Mouse (Mus musculus): Measurements from ENCODE around the gene Olfr993.

Gene Olfr993

GRCm38 (mm10) chr2:85414777-85415176, at the start of gene Olfr993:
TSS of gene Olfr993 (minus strand) at chr2:85414877.
- DNase-seq (ENCODE audit: extremely low read depth, insufficient read length, low spot score), result no peak

- DNase-seq (ENCODE audit: extremely low read depth, insufficient read length, low spot score), result no peak
Measured at GRCm38 (mm10) chr2:85443539-85443938, 28.9 kb upstream of the Olfr993 start, which contains the start of gene Olfr995. TSS of gene Olfr995 (minus strand) at chr2:85443639.

- no peak for DNase-seq (ENCODE audit: extremely low read depth, insufficient read length, low spot score)
Measured at GRCm38 (mm10) chr2:85442546-85442945, 27.9 kb upstream of the Olfr993 start.

DNA sequence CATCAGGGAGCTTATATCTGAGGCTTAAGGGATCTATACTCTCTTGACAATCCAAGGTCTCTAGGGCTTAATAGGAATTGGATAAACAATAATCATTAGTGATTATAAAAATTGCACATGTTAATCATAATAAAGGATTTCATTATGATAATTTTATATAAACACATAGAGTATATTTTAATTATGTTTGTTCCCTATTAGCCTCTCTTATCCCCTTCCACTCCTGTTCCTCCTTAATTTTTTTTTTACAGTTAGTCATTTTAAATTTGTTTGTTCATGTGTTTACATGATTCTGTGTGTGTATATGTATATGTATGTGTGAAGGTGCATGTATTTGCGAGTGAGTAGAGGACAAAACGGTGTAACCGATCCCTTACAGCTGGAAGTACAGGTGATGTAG, 21.7 kb upstream of the Olfr993 start, which contains the start of gene Olfr994:
Olfr994 (minus strand) TSS at position 101 of the 400 bp plus-strand sequence.
- no peak for DNase-seq (ENCODE audit: extremely low read depth, insufficient read length, low spot score)

DNA sequence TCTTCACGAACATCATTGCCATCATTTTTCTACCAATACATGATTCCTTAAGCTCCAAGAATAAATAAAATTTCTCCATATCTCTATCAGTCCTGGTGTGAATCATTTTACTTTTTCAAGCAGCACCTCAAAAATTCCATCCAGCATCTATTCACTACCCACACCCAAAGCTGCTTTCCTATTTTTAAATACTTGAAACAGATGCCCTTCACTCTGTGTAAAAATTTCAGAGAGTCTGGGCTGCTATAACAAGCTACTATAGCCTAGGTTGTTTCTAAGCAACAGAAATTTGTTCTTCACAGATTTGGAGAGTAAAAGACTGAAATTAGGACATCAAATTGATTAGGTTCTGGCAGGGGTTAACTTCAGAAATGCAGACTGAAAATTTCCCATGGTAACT, 11.2 kb upstream of the Olfr993 start:
- no peak for DNase-seq (ENCODE audit: extremely low read depth, insufficient read length, low spot score)

DNA sequence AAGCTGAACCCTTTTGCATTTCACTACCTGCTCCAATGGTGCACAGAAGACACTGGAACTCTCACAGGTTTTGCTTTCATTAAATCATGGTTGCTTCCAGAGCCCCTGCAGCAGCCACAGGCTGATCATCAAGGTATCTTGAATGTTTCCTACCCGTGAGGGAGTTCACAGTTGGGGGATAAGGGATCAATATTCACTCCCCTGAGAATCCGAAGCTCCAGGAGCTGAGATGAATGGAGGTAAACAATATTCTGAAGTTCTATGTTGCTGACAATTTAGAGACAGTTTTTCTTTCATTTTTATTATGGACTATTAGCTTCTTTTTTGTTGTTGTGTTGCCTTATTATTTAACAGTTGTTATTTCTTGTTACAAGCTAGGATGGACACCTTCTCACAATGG, 5.3 kb downstream of the Olfr993 start, which contains the start of gene Olfr992:
Olfr992 (minus strand) TSS at position 101 of the 400 bp plus-strand sequence.
- no peak for DNase-seq (ENCODE audit: extremely low read depth, insufficient read length, low spot score)

Measured in 3134 (cell line).